Mouse (Mus musculus): ENCODE results near the gene Hba-a1. TPM values are rescaled to one million over a fixed set of nuclear protein-coding genes. Genes with fewer than 3 reads are reported as not detected.
"Not testable (repeated sequence)": the region's sequence is repeated elsewhere in the genome, so short reads cannot be mapped to it uniquely, and the experiment has no call there.

Gene Hba-a1
- total RNA-seq (2021): 100 to 1,000 TPM; 293 to 605 TPM
- long read RNA-seq, experiment 1, transcript Hba-a1-201 (3 exons, 699 nt): major isoform, 212 of 213 reads
- long read RNA-seq, experiment 1, partial matches to known transcripts: 1 of 213 reads
- long read RNA-seq, experiment 1, other reads (novel, unspliced or antisense): 0 of 213 reads
- long read RNA-seq, experiment 2, transcript Hba-a1-201 (3 exons, 699 nt): major isoform, 761 of 776 reads
- long read RNA-seq, experiment 2, partial matches to known transcripts: 12 of 776 reads
- long read RNA-seq, experiment 2, other reads (novel, unspliced or antisense): 0 of 776 reads

DNA sequence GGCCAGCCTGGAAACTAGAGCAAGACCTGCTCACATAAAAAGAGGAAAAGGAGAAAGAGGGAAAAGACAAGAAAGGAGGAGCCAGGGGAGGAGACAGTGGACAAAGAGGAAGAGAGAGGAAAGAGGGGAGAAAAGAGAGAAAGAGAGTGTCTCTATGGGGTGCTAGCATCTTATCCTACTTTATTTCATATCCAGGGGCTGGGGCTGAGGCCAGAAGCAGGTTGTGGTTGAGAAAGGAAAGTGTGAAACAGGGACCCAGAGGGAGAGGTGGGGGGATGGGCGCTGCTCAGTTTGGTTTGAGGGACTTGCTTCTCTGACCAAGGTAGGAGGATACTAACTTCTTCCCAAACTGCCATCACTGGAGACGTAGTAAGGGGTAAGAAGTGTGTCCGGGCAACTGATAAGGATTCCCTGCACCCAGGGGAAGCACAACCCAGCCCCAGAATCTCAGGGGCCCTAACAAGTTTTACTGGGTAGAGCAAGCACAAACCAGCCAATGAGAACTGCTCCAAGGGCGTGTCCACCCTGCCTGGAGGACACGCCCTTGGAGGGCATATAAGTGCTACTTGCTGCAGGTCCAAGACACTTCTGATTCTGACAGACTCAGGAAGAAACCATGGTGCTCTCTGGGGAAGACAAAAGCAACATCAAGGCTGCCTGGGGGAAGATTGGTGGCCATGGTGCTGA, at the start of gene Hba-a1:
Gene Hba-a1 (plus strand): TSS at position 421 of the 687 bp plus-strand sequence.
- not testable (repeated sequence) for DNase-seq (ENCODE audit: low spot score in 2 of 2)

DNA sequence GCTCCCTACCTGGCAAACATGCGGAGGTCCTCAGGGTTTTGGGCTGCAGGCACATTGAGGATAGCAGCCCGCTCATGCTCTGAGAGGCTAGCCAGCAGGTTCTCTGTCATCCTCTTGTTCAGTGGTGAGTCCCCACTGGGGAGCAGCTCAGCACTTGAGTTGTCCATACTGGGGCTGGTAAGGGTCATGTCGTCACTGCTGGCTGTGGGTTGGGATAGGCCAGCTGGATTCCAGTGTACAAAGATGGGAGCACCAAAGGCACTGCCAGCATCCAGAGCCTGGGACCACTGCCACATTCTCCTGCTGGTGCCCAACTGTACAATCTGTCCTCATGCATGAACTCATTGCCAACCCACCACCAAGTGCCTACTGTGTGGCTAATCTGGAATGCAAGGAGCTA, 49.4 kb upstream of the Hba-a1 start:
- DNase-seq (ENCODE audit: low spot score in 2 of 2): peak in 1 of 2 experiments; percentile 47

- no peak for DNase-seq (ENCODE audit: low spot score in 2 of 2)
Observed at GRCm38 (mm10) chr11:32234816-32235485, 48.4 kb upstream of the Hba-a1 start.

DNA sequence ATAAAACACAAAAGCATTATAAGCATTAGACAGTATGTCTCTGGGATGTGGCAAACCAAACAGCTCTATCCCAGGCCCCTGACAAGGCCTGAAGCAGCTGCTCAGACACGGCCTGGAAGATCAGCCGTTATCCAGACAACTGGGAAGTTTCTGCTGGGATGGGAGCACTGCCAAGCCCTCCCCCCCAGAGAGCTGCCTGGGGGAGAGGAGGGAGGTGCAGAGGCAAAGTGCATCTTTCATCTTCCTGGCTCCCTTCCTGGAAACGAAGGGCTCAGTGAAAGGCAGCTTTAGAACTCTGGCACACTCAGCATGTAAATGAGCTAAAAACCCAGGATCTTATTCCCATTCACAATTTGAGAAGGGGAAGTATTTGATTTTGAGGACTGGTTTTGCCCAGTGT, 47.7 kb upstream of the Hba-a1 start:
- DNase-seq (ENCODE audit: low spot score in 2 of 2): peak; percentile 76 to 88

- DNase-seq (ENCODE audit: low spot score in 2 of 2): no peak
Observed at GRCm38 (mm10) chr11:32236132-32236531, 47.2 kb upstream of the Hba-a1 start.

- peak in 1 of 2 experiments; percentile 76 for DNase-seq (ENCODE audit: low spot score in 2 of 2)
Observed at GRCm38 (mm10) chr11:32236712-32237410, 46.5 kb upstream of the Hba-a1 start.

DNA sequence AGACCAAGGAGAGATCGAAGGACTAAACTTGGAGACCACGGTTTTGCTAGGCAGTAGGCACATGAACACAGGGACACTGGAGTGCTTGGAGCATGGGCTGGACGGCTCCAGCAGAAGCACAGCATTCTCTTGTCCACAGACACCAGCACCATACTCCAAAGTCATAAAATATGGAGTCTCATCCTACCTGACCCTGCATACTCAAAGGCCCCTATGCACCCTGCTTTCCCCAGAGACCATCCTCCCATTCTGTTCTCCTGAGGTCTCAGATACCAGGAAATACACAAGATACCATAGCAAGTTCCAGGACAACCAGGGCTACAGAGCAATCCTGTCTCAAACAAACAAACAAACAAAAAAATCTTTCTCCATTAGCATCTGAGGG, 45.9 kb upstream of the Hba-a1 start:
- DNase-seq (ENCODE audit: low spot score in 2 of 2): no peak

GRCm38 (mm10) chr11:32238093-32238860, 45.0 kb upstream of the Hba-a1 start:
- DNase-seq (ENCODE audit: low spot score in 2 of 2): peak in 1 of 2 experiments; percentile 58

DNA sequence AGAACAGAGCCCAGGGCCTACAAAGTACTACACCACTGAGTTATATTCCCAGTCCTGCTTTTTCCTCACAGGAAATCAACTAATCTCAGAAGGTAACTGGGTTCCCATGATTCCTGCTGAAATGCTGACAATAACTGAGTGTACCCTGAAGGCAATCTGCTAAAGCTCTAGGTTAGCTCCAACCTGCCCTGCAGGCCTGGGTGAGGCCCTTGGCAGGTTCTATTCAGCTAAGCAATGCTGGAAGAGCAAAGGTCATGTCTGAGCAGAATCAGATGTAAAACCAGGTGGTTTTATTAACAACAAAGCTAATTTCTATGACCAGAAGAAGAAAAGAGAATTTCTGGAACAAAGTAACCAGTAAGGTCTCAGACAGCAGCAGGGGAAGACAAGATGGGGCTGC, 41.9 kb upstream of the Hba-a1 start:
- no peak for DNase-seq (ENCODE audit: low spot score in 2 of 2)

DNA sequence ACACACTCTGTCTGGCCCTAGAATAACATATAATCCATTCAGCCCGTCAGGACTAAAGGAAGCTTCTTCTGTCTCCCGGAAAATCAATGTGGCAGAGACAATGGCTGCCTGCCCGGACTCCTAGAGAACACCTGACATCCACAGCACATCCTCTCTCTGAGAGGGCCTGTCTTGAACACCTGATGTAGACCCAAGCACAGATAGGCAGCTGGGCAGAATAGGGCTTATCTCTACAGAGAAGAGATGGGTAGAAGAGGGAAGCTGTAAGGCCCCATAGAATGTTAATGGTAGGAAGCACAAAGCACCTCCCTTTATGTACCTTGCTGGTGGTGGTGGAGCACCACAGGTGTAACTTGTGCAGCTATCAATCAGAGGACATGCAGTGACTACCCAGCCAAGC, 41.1 kb upstream of the Hba-a1 start:
- DNase-seq (ENCODE audit: low spot score in 2 of 2): no peak

DNA sequence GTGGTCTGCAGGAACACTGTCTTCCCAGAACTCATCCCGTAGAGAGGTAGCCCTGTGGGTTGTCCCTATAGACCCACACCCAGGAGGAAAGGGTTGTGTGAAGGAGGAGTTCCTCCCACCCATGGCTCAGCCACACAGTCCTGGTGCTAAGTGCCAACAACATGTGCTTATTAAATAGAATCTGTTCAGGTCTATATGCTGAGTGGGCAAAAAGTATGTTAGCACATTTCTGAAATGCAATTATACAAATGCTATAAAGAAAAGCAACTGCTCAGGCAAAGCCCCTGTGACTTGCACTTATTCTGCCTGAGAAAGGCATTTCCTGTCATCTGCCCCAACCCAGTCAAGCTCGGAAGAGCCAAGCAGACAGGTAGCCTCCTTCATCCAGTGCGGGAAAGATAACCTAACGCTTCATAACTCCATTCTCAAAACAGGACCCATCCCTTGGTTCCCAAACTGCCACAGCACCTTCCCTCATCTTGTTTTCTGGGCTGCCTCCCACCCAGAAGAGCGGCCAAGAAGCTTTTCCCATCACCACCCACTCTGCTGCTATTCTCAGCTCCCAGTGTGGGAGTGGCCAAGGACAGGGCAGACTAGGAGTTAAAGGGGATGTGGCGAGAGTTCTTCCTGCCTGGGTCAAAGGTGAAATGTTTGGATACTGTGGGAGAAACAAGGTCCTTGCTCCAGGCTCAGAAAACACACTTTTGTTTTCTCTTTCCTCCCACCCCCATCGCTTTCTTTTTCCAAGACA, 39.9 kb upstream of the Hba-a1 start:
- DNase-seq (ENCODE audit: low spot score in 2 of 2): no peak

GRCm38 (mm10) chr11:32244064-32244463, 39.2 kb upstream of the Hba-a1 start:
- peak in 1 of 2 experiments; percentile 67 for DNase-seq (ENCODE audit: low spot score in 2 of 2)

DNA sequence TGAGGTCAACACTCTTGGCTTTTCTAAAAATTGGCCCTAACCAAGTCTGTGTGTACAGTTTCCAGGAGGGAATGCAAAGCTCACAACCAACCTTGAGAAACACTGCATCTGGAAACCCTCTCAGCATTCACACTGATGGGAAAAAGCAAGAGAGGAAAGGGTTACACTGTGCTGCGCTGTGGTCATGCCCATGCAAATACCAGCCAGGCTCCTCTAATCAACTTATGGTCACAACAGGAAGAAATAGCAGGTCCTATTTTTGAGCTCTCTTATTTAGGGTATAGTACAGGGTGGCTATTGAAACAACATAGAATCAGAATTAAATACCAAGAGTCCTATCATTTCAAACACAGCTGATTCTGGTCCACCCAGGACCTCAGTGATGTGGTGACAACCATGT, 38.7 kb upstream of the Hba-a1 start:
- DNase-seq (ENCODE audit: low spot score in 2 of 2): no peak

GRCm38 (mm10) chr11:32245614-32246013, 37.7 kb upstream of the Hba-a1 start:
- no peak for DNase-seq (ENCODE audit: low spot score in 2 of 2)

- no peak for DNase-seq (ENCODE audit: low spot score in 2 of 2)
Observed at GRCm38 (mm10) chr11:32247068-32247467, 36.2 kb upstream of the Hba-a1 start.

DNA sequence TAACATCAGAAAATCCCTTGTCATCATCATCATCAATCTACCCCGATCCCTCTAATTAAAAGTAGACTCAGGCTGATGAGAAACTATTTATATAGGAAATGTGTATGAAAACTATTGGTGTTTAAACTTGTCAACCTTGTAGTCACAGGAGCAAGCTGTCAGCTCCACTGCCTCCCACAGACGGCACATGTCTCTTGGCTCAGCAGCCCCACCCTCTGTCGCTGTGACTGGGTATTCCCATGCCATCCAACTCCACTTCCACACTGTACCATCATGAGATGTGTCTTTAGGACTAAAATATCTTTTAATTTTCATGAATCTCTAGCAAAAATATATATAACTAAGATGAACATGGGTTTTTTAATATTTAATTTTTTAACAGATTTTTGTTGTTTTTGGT, 35.0 kb upstream of the Hba-a1 start:
- DNase-seq (ENCODE audit: low spot score in 2 of 2): no peak

DNA sequence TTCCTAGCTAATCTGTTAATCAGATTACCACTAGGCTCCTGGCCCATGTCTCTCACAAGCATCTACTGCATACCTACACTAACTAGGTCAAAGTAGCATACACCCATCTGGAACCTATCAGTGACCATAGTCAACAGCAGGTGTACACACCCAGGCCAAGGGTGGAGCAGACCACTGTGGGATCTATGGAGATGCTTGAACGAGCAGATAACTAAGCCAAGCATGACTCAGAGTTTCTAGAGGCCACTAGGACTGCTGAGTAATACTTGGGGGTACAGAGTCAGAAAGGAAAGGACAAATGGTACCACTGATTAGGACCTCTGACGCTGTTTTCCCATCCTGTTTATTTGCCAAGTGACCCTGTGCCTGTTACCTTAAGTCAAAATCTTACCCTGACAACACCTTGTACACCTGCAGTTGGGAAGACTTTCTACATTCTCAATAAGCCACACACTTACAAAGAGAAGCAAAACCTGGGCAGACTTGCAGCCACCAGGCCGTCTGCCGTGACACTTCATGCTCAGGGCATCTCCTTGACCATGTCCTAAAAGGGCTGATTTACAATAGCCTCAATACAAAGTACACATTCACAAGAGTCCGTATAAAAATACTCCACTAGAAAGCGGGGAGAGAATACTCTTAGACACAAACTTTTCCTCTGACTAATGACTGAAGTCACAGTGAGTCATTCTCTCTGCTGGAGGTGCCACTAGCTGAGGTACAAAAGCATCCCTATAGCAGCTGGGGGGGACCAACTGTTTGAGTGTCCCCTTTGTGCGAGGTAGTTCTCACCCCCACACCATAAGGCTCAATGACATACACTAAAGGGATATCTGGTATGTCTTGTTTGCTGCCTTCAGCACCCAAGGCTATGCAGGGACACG, 32.2 kb upstream of the Hba-a1 start:
- no peak for DNase-seq (ENCODE audit: low spot score in 2 of 2)

DNA sequence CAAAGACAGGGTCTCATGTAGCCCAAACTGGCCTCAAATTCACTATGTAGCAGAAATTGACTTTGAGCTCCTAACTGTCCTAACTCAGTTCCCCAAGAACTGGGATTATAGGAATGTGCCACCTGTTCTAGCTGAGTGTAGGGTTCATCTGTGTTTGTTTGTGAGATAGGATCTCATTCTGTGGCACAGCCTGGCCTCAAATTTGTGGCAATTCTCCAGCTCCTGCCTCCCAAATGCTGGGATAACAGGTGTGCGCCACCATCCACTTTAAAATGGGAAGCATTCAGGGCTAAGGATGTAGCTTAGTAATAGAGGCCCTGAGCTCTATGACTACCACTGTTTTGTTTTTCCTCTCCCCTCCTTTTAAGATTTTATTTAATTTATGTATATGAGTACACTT, 30.2 kb upstream of the Hba-a1 start:
- no peak for DNase-seq (ENCODE audit: low spot score in 2 of 2)

DNA sequence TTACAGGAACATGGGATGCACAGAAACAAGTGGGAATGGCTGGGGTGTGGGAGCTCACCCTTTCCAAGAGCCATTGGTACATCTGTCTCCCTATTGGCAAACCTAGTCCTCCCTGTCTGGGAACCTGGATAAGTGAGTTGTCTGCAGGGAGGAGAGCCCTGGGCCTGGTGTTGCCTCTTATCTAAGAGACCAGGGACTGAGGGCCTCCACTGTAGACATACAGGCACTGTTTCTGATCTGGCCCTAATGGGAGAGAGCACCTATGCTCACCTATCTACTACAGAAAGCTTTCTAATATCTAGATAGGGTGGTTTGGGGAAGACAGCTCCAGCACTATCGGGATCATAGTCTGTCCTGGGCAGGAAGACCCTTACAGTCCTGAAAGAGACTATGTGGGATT, 27.2 kb upstream of the Hba-a1 start:
- DNase-seq (ENCODE audit: low spot score in 2 of 2): no peak
